Mouse (Mus musculus): Measurements from ENCODE around the gene Tle3.

GRCm38 (mm10) chr9:61337665-61338064, 34.5 kb upstream of the Tle3 start:
- TF ChIP-seq CTCF (IDR thresholded peaks at IDR 0.05; ENCODE audit: low read depth): no peak
- TF ChIP-seq EP300 (IDR thresholded peaks at IDR 0.05; ENCODE audit: low read depth): no peak

All from liver, postnatal 0 days (tissue).